Mouse (Mus musculus) skeletal muscle tissue, postnatal 0 days (tissue): ENCODE results near the gene Prl4a1. TPM values are rescaled to one million over a fixed set of nuclear protein-coding genes. Genes with fewer than 3 reads are reported as not detected.

Experiments
- polyA plus RNA-seq: library from polyadenylated mRNA; unstranded; fragments of >200 nt; fragmentation: Nextera tagmentation; extraction: Ambion mirVana; gene quantifications from 2 replicates; pipeline ENCODE4 v1.2.1, GENCODE M21; 2015

Prl4a1 gene
- not detected in 2 replicates for polyA plus RNA-seq

DNA sequence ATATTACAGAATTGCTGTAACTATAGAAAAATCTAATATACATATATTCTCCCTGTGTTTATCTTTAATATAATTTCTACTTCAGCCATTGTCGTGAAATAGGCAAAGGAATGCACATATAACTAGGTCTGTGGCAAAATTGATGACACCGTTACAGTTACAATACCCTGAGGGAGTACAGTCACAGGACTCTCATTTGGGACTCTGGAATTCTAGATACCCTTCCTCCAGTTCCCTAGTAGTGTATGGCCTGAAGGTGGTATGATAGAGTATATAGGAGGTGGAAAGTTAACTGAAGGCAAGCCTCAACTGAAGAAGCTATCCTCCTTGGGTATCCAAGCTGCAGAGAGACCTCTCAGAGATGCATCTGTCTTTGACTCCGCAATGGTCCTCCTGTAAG, at the start of gene Prl4a1:
Gene Prl4a1, plus strand, starts transcription at position 301 of the 400 bp plus-strand sequence.

Other genes starting within 250 kb of the Prl4a1 start
- not detected in 2 replicates for gene Prl7c1, start 235.4 kb upstream of the Prl4a1 start, polyA plus RNA-seq
- gene Prl2a1, start 214.6 kb upstream of the Prl4a1 start, polyA plus RNA-seq, result not detected in 2 replicates
- not detected in 2 replicates for gene Prl2c1, start 166.9 kb upstream of the Prl4a1 start, polyA plus RNA-seq
- gene Prl5a1, start 126.3 kb downstream of the Prl4a1 start, polyA plus RNA-seq, result not detected in 2 replicates
- 1.4 and 4.5 TPM in 2 replicates for gene Gm11361, start 241.3 kb downstream of the Prl4a1 start, polyA plus RNA-seq